Mouse (Mus musculus) forelimb bud, embryonic 11.5 days (tissue): ENCODE measurements at regions not wholly inside any gene's neighbourhood (a gene's known extent, or its start where the extent isn't known, plus 50 kb on each side); places are given as distances from the start of the nearest gene placed in this dataset.
"Not testable (repeated sequence)": the region's sequence is repeated elsewhere in the genome, so short reads cannot be mapped to it uniquely, and the experiment has no call there.

Experiments
- DNase-seq: peaks from one replicate; pipeline ENCODE4 v3.0.0-alpha.2; 2012; ENCODE audit warnings: low read depth, low spot score

GRCm38 (mm10) chr15:19980625-19981024 is 468.4 kb upstream of the Cdh12 start:
- not testable (repeated sequence) for DNase-seq

GRCm38 (mm10) chr15:19985001-19985400 is 464.1 kb upstream of the Cdh12 start:
- not testable (repeated sequence) for DNase-seq

GRCm38 (mm10) chr15:20031772-20032171 is 417.3 kb upstream of the Cdh12 start:
- DNase-seq: peak; percentile 4

DNA sequence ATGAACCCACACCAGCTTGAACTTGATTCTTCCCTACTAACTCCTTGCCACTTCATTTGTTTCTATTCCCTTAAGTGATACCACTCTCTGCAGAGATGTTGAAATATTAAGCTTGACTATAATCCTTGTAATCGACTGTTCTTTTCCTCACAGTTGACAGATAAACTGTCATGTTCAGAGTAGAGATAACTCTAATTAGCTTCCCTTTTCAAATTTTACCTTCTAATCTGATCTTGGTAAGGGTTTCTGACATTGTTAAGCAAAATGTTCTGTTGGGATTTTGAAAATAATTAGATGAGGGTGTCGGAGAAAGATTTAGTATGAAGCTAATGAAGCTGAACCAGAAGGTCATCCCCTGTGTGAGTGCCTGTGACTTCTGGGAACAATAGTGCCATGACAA is 414.7 kb upstream of the Cdh12 start:
- no peak for DNase-seq

- DNase-seq: no peak
Observed at GRCm38 (mm10) chr15:20038550-20039435, 410.3 kb upstream of the Cdh12 start.

DNA sequence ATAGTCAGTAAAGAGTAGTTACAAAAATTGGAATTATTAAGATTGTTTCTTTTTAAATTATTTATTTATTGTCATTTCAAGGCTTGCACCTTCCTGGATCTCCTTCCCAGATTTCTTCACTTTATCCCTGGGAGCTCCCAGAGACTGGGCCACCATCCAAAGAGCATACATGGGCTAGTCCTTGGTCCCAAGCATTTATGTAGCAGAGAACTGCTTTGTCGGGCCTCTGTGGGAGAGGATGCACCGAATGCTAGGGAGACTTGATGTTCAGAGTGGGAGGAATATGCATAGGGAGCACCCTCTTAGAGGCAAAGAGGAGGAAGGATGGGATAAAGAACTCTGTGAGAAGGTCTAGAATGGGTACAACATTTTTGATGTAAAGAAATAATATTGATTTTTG is 409.0 kb upstream of the Cdh12 start:
- DNase-seq: no peak

DNA sequence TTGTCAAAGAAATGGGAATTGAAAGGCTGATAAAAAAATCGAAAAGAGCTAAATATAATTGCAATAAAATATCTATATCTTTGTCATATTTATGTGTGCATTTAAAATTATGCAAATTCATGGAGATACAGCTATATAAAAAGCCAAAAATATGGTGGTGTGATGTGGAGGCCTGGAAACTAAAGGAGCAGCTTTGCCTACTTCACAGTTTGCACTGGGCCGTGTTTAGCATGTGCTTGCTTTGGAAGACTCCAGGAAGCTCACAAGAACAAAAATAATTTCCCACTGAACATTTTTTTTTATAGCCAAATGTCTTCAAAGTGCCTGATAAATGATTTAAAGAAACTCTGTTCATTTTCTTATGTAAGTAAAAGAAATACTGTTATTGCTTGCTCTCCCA is 364.1 kb upstream of the Cdh12 start:
- no peak for DNase-seq

DNA sequence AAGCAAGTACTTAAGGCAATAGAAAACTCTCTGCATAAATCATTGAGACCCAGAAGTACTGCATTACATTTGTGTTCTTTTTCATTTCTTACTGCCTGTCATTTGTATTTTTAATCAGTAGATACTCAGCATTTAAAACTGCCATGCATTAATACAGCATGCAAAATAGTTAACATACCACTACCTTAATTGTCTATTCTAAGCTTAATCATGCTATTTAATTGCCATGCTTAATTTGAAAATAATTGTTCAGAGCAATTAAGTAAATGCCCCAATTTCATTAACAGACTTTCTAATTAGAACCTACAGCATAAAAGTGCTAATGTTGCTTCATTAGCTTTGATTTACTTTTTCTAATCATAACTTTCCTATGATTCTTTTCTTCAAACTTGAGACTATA is 359.3 kb upstream of the Cdh12 start:
- no peak for DNase-seq

- no peak for DNase-seq
Observed at GRCm38 (mm10) chr15:20090522-20090921, 358.5 kb upstream of the Cdh12 start.

DNA sequence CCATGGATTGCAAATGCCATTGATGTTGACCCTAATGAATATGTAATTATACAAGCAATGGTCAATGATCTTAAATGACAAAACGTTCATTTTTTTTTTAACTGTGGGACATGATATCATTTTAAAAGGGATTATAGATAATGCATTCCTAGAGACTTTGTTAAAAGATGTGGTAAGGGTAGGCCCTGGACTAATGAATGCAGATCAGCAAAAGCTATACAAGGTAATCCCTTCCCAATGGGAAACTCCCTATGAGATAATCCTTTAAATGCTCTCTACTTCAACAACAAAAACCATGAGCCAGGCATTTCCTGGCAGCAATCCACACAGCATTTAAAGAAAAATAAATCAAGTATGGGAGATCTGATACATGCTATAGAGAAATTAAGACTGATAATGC is 353.3 kb upstream of the Cdh12 start:
- DNase-seq: no peak

DNA sequence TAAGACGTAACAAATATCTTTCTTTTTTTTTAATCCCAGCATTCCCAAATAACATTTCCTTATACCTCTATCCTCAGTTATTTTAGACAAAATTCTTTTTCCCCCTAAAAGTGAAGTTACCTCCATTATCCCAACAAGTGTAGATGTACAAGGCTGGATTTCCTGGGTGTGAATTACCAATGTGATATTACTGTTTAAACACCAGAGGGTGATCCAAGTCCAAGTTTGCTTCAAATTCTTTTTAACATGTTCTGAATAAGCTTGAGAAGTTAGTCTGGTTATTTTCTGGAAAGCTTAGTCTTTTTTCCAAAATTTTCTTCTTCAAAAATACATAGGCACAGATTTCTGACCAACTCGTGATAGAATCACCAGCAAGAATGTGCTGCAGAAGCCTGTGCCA is 329.5 kb upstream of the Cdh12 start:
- no peak for DNase-seq

- DNase-seq: no peak
Observed at GRCm38 (mm10) chr15:20123586-20123985, 325.5 kb upstream of the Cdh12 start.

DNA sequence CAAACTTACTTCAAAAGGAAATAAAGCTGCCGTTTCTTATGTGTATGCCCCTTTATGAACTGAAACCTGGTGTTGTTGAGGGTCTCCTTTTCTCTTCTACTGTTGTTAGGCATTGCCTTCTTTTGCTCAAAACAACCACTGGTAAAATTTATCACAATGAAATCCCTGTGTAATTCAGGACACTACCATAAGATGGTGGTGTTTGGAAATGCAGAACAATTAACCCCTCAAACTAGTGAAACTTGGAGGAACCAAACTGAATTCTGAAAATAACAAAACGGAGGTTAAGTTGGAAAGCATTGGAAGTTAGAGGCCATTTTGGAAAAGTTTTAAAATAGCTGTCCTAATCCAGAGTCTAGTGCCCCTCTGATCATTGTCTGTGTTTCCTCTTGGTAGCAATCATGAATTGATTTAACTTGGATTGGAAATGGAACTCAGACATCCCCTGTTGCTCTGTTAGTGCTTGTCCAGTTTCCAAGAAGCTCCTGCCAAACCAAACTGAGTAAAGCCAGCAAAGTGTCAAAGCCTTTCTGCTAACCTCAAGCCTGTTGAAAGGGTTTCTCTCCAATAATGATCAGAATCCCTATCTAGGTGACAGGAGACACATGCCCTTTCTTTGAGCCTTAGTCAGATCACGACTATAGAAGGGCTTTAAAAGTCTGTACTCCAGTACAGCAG is 313.0 kb upstream of the Cdh12 start:
- no peak for DNase-seq

- DNase-seq: no peak
Observed at GRCm38 (mm10) chr15:20151910-20152309, 297.2 kb upstream of the Cdh12 start.
